Mouse (Mus musculus): ENCODE results near the gene Chaf1a.

Chaf1a gene

DNA sequence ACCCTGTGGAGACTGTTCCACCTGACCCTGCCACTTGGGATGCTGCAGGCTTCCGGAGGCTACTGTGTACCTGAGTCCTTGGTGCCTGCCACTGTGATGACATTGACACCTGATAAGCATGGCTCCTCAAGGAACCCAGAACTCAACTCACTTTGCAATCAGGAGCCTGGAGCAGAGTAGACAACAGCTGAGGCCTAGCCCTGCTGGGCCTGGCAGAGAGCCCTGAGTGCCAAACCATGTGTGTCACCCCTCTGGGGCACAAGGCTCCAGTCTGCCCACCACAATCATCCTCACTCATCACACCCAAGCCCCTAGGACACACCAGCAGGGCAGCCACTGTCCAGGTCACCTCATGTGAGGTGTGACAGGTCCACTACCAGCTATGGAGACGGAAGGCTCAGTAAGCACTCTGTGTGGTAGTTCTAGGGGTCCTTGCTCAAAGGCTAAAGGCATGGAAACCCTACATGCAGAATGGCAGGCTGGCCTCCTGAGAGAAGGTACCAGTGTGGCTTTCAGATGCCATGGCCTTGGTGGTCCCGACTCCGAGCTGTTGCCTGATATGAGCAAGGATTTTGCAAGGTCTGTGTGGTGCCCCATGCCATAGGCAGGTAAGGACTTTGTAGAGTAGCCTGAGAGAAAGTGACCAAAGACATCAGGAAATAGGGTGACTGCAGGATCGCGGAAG is 19.7 kb upstream of the Chaf1a start:
- DNase-seq (ENCODE audit: low spot score): no peak

DNA sequence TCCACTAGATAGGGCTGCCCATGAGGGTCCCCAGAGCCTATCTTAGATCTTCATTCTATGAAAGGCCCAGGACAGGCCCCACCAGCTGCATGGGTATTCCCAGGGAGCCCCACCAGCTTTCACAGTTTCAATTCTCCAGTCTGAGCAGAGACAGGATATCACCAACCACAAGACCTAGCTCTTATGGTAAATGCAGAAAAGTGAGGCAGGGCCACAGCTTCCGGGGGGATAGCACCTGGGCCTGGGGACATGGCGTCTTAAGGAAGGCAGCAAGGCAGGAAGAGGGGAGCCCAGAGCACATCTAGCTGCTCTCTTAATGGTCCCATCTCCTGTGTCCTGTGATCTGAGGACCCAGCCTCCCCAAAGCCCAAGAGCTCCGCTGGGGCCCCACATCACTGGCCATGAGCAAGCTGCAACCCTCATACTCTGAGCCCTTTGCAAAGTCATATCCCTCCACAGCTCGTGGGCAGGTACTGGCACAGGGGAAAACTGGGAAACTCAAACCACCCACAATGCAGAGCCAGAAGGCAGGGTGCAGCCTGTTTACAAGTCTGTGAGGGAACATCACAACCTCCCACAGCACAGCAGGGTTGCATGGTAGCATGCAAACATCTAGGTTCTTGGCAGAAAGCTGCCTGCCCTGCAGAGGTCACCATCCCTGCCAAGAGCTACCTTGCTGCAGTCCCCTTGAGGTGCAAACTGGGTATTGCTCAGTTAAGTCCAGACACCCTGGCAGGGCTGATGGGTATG is 18.9 kb upstream of the Chaf1a start:
- DNase-seq (ENCODE audit: low spot score): no peak

DNA sequence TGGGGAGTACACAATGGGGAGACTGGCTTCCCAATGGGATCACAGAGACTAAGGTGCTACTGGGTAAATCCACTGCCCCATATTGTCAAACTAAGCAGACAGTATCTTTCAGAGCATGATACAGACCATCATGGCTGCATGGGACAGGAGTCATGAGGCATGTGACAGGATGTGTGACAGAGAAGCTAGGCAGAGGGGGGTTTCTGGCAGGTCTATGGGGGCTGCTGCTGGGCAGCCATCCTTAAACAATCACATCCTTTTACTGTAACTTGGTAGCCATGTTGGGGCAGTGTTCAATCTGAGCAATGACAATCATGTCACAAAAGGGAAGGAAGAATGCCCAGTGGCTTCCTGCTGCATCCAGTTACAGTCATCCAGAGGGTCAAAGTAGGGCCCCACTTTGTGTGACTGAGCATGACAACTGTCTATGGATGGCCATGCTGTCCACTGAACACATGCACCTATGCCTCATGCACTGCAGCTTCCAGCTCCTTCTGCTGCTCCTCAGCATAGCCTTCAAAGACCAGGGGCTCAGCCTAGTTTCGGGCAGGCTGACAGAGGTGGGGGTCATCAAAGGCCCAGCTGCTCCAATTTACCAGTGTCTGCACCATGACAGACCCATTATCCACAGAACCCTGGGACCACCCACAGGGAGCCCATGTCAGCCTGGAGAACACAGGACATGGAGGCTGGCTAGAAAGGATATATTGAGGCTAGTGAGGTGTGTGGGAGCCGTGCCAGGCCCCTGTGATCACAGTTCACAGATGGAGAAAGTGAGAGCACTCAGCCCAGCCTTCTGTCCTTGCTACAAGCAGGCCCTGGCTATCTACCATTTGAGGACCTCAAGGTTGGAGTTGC is 17.9 kb upstream of the Chaf1a start:
- DNase-seq (ENCODE audit: low spot score): no peak

DNA sequence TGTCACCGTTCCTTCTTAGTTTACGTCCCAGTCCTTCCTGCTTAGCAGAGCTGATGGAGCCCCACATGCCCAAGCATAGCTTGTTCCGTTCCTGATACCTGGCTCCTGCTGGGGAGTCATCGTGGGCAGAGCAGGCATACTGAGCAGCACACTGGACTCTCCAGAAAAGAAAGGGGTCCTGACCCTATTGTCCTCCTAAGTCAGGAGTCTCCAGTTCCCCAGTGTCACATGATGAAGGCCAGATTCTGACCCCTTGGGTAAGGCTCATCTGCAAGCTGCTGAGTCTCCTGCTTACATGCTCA is 17.3 kb upstream of the Chaf1a start:
- DNase-seq (ENCODE audit: low spot score): no peak

DNA sequence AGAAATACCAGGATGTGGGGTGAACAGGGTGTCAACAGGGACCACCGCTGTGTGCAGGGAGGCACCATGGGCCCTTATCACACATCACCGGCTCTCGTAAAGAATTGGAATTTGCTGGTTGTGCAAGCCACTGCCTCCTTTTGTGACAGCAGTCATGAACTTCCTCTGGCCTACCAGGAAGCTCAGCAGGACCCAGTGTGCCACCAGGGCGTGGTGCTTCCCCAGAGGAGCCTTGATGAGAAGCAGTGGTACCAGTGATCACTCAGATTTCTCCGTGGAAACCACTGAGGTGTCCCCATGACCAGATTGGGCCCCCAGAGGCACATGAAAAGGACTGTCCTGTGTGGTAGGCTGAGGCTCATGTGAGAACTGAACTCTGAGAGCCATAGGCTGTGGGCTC is 16.9 kb upstream of the Chaf1a start:
- no peak for DNase-seq (ENCODE audit: low spot score)

DNA sequence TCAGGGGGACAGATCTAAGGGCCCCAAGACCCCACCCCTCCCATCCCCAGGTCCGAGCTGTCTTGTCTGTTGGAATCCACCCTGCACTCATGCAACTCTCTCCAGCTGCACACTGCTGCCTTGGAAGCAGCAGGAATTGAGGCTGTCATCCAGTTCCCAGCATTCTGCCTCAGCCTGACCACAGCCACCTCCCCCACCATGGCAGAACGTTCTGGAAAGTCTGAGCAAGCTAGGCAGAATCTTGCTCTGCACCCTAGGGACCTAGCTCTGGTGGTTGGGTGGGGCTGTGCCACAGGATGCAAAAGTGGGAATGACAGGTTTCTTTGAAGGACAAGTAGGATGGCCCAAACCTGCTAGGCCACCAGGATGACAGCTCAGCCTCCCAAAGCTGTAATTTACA is 15.8 kb upstream of the Chaf1a start:
- DNase-seq (ENCODE audit: low spot score): no peak

DNA sequence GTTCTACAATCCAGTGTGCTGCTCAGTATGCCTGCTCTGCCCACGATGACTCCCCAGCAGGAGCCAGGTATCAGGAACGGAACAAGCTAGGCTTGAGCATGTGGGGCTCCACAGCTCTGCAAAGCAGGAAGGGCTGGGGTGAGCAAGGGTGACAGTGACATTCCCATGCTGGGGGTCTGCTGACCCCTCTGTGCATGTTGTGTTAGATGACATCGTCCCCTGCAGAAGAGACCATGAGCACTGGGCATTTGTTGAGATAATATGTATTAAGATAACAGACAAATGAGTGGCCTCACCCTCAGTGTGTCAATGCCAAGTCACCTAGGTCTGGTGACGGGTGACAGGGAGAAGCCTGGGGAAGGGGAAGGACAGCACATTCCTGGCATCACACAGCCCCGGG is 15.3 kb upstream of the Chaf1a start:
- no peak for DNase-seq (ENCODE audit: low spot score)

DNA sequence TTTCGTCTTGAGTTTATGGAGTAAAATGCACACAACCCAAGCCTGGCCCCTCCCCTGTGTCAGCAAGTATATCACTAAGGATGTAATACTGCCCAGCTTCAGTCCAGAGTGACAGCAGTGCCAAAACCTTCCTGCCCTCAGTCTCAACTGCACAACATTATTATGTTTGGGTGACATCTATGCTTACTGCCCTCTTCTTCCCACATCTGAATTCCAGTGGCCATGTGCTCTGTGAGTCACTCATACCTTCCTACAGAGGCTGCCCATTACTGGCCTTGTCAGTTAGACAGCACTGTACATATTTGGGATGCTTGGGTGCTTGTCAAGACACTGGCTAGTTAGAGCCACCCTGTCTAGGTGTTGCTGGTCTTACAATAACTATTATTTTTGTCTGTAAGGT is 13.9 kb upstream of the Chaf1a start:
- no peak for DNase-seq (ENCODE audit: low spot score)

DNA sequence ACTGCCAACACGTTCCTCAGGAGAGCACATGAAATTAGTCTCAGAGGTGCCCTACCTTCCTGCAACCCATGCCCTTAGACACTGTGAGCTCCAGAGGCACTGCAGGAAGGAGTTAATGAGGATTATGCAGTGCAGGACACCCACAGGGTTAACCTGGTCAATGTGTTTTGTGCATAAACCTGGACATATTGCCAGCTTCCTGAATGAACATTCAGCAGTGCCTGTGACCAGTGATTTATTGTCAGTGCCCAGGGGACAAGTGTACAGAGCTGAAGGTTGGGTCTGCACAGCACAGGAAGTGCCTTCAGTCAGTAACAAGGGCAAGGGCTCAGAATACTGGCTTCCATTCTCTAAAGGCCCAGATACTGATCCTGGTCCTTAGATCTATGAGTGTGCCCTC is 13.4 kb upstream of the Chaf1a start:
- no peak for DNase-seq (ENCODE audit: low spot score)

DNA sequence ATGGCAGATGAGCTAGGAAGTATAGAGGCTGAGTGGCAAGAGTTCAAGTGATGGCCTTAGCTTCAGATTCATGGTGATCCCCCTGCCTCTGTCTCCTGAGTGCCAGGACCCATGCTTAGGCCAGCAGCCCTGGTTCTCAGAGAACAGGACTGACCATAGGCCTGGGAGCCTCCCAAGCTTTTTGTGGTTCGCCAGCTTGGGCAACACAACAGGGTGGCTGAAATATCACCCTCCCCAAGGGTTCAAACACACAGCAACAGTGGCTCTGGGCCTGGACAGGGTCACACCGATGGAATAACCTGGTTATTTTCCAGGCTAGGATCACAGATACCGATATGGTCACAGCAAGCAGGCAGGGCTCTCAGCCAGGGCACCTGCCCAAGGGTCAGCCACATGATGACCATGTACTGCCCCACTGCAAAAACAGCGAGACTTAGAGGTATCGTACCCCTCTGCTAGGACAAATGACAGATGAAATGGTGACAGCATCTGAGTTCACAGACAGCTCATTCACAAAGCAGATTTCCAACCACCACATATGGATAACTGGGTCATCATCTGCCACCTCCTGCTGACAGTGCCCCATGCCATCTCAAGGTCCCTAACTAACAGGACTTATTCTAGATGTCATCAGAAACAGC is 12.3 kb upstream of the Chaf1a start:
- no peak for DNase-seq (ENCODE audit: low spot score)

DNA sequence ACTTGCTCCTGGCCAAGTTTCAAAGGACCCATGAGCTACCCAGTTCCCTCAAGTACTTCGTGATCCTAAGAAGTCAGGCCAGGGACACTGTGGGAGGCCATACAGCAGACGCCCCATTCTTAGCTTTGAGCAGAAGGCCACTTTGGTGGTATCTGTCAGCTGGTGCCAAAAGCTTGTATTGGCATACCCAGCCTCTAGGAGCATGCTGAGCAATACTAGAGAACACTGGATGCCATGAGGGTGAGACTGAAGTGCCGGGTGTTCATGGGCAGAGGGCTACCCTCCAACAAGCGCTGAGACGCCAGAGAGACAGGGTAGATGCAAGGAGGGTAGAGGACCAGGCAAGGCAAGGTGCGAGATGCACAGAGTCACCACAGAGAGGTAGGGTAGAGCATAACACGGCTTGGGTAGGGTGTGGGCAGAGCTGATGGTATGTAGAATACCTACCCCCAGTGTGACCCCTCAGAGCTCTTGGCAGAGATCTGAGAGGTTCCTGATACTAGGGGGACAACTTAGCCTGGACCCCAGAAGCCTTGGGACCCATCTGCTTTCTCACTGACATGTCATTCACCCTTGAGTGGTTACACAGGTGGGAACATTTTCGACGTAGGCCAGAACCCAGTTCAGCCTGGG is 9.9 kb upstream of the Chaf1a start:
- no peak for DNase-seq (ENCODE audit: low spot score)

DNA sequence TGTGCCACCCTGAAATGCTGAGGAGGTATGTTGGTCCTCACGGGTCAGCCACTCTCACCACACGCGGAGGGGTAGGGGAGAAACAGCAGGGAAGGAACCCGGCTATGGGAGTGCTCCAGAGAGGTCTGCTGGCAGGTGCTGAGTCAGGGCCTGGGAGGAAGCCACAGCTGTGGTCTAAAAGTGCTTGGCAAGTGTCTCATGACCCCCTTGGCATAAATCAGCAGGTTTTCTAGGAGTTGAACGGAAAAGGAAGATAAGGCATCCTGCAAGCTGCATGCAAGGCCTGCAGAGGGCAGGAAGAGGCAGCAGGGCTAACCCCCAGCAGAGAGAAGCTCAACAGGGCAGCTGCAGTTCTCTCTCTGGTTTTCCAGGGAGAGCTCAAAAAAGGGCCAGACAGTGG is 9.3 kb upstream of the Chaf1a start:
- peak; percentile 87 for DNase-seq (ENCODE audit: low spot score)

DNA sequence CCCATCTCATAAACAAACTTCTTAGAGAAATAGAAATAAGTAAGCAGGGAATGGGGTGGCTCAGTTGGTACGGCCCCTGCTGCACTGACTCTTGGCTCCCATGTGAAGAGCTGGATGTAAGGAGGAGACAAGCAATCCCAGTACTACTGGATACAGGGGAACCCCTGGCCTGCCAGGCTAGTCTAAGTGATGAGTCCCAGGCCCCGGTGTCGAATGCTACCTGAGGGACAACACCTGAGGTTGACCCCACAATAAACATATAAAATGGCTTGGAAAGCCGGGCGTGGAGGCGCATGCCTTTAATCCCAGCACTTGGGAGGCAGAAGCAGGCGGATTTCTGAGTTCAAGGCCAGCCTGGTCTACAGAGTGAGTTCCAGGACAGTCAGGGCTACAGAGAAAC is 8.8 kb upstream of the Chaf1a start:
- no peak for DNase-seq (ENCODE audit: low spot score)

DNA sequence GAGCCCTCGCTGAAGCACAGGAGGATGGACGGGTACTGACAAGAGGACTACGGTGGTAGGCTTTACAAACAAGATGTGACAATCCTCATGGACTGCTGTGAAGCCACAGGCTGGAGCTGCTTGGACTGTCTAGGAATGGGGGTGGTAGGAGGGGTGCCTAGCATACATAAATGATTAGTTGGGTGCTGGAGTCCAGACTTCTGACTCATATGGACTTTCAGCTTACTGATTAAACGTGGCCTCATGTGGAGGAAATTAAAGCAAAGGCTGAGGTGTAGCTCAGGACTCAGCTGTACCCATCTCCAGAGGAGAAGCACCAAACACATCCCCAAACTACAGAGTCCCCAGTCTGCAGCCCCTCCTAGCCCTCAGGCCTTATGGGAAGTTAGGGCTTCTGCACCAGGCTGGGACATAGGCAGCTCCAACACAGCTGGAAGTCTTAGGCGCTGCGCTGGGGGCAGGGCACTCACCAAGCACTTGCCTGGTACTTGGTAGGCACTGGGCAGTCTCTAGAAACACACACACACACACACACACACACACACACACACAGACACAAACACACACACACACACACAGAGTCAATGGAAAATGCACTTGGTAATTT is 8.0 kb upstream of the Chaf1a start:
- DNase-seq (ENCODE audit: low spot score): no peak

DNA sequence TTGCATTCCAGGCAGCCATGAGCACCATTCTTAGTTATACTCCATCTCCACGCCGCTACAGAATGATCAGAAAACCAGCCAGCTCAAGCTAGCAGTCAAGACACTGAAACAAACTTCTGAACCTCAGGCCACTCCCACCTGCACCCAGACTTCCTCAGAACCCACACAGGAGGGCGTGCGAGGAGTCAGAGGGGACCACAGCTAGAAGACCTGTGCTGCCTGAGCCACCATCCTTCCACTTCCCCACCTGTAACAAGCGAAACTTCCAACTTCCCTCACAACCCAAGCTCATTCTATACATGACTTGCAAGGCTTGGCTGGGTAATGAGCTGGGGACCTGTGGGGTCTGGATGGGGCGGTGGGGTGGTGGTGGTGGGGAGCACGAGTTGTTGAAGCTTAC is 7.4 kb upstream of the Chaf1a start:
- no peak for DNase-seq (ENCODE audit: low spot score)

DNA sequence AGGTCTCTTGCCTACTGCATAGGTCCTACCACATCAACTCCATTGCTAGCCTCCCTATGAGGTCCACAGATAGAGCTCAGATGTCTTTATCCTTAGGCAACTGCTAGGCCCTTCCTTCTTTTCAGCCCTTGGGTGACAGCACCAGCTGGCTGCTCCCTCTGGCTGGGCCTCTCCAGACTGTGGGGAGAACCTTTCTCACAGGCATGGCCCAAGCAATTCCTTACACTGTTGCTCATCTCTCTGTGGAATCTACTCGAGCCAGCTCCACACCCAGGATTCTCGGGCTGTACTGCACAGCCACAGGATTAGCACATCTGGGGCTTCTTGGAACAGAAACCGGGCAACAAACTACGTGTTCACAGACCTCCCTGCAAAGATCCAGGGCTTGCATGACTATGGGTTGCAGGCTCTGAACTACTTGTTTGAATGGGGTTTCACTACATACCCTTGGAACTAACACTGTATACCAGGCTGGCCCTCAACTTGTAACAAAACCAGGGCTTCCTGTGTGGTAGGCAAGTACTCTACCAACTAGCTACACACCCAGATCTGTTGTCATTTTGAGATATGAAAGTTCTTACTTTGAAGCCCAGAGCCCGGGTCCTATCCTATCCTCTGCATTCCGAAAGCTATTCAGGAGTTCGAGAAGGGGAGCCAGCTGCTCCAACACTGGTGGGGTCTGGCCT is 6.1 kb upstream of the Chaf1a start:
- DNase-seq (ENCODE audit: low spot score): no peak

DNA sequence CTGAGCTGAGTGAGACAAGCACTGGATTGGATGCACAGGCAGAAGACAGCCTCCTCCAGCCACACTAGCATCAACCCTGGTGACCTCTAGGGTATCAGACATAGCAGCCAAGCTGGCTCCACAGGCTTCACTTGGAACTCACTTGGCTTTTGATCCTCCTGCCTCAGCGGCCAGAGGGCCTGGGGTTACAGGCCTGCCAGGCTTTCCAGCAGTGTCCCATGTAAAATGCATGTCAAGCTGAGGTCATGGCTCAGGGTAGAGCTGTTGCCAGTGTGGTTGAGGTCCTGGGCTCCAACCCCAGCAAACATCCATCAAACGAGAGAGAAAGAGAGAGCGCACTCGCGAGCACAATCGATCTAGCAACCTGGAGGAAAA is 5.5 kb upstream of the Chaf1a start:
- DNase-seq (ENCODE audit: low spot score): no peak

DNA sequence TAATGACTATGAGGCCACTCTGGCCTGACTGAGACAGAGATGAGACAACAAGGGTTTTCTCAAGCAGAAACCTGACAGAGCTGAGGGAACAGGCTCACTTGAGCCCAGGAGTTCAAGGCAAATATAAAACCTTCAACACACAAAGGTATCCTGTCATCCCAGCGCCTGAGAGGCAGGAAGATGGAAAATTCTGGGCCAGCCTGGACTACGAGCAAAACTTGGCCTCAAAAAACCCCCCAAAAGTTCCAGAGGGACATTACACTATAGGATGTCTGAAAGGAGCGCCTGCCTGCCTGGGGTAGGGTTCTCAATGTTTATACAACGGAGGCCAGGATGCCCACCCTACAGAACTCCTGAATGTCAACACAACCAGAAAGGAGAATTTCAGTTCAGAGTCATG is 5.0 kb upstream of the Chaf1a start:
- no peak for DNase-seq (ENCODE audit: low spot score)

DNA sequence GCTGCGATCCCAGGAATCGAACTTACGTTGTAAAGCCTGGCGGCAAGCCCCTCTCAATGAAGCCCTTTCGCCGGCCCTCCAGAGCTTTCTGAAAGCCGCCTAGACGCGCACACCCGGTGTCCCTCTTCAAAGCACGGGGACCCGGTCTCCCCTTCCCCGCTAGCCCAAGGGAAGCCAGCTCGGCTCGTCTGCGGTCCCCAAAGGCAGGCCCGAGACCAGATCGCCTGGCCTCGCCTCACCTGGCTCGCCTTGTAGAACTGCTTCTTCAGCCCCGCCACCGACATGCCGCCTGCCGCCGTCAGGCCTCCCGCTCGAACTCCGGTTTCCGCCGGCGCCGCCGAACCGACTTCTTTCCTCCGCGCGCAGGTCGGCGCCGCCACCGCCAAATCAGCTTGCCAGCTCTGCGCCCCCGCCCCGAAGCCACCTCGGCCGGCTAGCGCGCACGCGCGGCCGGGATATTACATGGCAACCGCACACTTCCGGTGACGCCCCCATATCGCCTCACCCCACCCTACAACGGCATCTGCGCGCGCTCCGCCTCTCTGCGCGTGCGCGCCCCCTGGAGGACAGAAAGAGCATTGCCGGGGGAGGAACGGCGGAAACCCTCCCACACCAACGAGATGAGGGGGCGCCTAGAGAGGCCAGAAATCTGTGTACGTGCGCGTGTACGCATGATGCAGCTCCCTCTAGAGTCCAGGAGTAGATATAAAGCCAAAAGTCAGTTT is 3.9 kb upstream of the Chaf1a start, which contains the start of gene Sh3gl1:
TSS of gene Sh3gl1 (minus strand) at position 460 of the 725 bp plus-strand sequence.
- DNase-seq (ENCODE audit: low spot score): peak; percentile 99

DNA sequence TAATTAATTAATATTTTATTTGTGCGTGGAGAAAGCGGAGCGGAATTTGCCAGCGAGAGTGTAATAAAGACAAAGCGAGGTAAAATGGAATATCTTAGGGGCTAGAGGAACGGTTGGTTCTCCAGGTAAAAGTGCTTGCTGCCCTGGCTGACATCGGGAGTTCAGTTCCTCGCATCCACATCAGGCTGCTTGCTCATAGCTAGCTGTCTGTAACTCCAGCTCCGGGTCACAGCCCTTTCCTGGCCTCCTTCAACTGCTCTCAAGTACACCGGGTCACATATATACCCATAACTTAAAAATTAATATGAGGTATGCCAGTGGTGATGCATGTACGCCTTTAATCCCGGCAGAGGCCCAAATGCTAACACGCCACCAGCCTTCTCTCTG is 3.3 kb upstream of the Chaf1a start:
- DNase-seq (ENCODE audit: low spot score): no peak

Measured in MN1 (cell line).